ENCODE assay signal across 30 mouse cellular contexts in the genomic region with DNA sequence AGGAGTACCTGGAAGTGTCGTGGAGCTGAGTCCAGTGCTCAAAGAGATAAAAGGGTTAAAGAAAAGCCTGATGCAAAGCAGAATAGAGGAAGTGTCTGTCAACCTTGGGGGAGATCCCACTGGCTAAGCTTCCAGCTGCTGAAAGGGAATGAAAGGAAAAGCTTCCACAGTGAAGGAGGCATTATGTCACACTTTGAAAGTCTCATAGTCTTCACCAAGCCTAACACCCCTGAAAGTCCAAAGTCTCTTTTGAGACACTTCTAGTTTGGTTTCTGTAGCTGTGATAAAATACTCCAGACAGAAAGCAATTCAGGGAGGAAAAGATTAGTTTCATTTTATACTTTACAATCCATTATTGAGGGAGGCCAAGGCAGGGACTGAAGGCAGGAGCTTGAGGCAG.
"Had no signal": no experiment of that assay in that cellular context is flagged by ENCODE, and none has a peak within 500 bp of the region (broad histone marks: within the 10 kb centered on the region; RNA-seq: fewer than 3 reads in every experiment).

No protein-coding gene starts in this region.

- H3K4me1 ChIP-seq: limb, embryonic 10.5 days; limb, embryonic 12.5 days; limb, embryonic 13.5 days; limb, embryonic 15.5 days; liver, embryonic 12.5 days; liver, embryonic 13.5 days; liver, embryonic 15.5 days; lung, embryonic 15.5 days; megakaryocyte, embryonic 14.5 days; midbrain, embryonic 10.5 days had no signal

- H3K27me3 ChIP-seq: limb, embryonic 12.5 days; limb, embryonic 13.5 days; limb, embryonic 15.5 days; liver, embryonic 12.5 days; liver, embryonic 13.5 days; liver, embryonic 15.5 days; lung, embryonic 15.5 days; megakaryocyte, embryonic 14.5 days; midbrain, embryonic 12.5 days; midbrain, embryonic 13.5 days had no signal

- H3K9me3 ChIP-seq: limb, embryonic 10.5 days; limb, embryonic 13.5 days; limb, embryonic 15.5 days; liver, embryonic 12.5 days; liver, embryonic 13.5 days; lung, embryonic 15.5 days; midbrain, embryonic 12.5 days; midbrain, embryonic 13.5 days had no signal

- H3K9ac ChIP-seq: limb, embryonic 12.5 days; limb, embryonic 13.5 days; limb, embryonic 15.5 days; liver, embryonic 12.5 days; liver, embryonic 13.5 days; liver, embryonic 14.5 days; liver, embryonic 15.5 days; liver, postnatal 0 days; lung, embryonic 14.5 days; lung, embryonic 15.5 days; midbrain, embryonic 12.5 days; midbrain, embryonic 13.5 days had no signal

- DNase-seq: left cerebral cortex, postnatal 4 days; liver; liver, embryonic 13.5 days; liver, postnatal 0 days; lung, adult 18-20 months; lung, adult 2 months; lung, embryonic 14.5 days; lung, postnatal 10 days; lung, postnatal 14 days; lung, postnatal 36 days; lung, postnatal 4 days; midbrain, embryonic 14.5 days had no signal

- ATAC-seq: liver, embryonic 12.5 days; liver, postnatal 0 days; lung, postnatal 0 days; midbrain, embryonic 13.5 days; midbrain, embryonic 16.5 days had no signal

- H3K36me3 ChIP-seq: limb, embryonic 10.5 days; limb, embryonic 12.5 days; limb, embryonic 13.5 days; limb, embryonic 15.5 days; liver, embryonic 12.5 days; liver, embryonic 13.5 days; liver, embryonic 15.5 days; lung, embryonic 15.5 days; midbrain, embryonic 10.5 days had no signal

- H3K4me3 ChIP-seq: left cerebral cortex, adult 2 months; limb, embryonic 10.5 days; limb, embryonic 12.5 days; limb, embryonic 13.5 days; limb, embryonic 15.5 days; liver, embryonic 12.5 days; liver, embryonic 13.5 days; liver, embryonic 15.5 days; lung, embryonic 15.5 days; megakaryocyte, embryonic 14.5 days; midbrain, embryonic 10.5 days; midbrain, embryonic 12.5 days; midbrain, embryonic 13.5 days; myocyte had no signal

- H3K4me2 ChIP-seq: limb, embryonic 12.5 days; limb, embryonic 13.5 days; limb, embryonic 15.5 days; liver, embryonic 11.5 days; liver, embryonic 12.5 days; liver, embryonic 13.5 days; liver, embryonic 15.5 days; lung, embryonic 14.5 days; lung, embryonic 15.5 days; midbrain, embryonic 12.5 days; midbrain, embryonic 13.5 days had no signal

- H3K27ac ChIP-seq: left cerebral cortex, adult 2 months; limb, embryonic 10.5 days; limb, embryonic 12.5 days; limb, embryonic 13.5 days; limb, embryonic 15.5 days; liver, embryonic 12.5 days; liver, embryonic 13.5 days; liver, embryonic 14.5 days; liver, embryonic 15.5 days; lung, embryonic 15.5 days; macrophage; midbrain, embryonic 10.5 days; midbrain, embryonic 12.5 days; midbrain, embryonic 13.5 days had no signal
